Mouse (Mus musculus) large intestine, adult 2 months (tissue): ENCODE measurements around the gene Mrpl21. TPM values are rescaled to one million over a fixed set of nuclear protein-coding genes. Genes with fewer than 3 reads are reported as not detected.

Experiments
- DNase-seq: peaks from one replicate; pipeline ENCODE4 v3.0.0-alpha.2; 2012; ENCODE audit warnings: low read depth, low spot score
- WGBS: fragments of 180-500 bp; shearing (Covaris S2); methylation state at CpG from one replicate; pipeline ENCODE4 v1.1.7; 2018; 5-methylcytosine and 5-hydroxymethylcytosine counted together
- polyA plus RNA-seq: library from polyadenylated mRNA; depleted of rRNA; stranded (reverse); fragments of >200 nt; gene quantifications from 2 replicates; pipeline ENCODE4 v1.2.3, GENCODE M21; 2012; rRNA removed

The Mrpl21 gene
- polyA plus RNA-seq, 1 experiment = 63.9 TPM

- WGBS = 38% methylated on average over 4 of the region's 4 CpGs
- no peak for DNase-seq
These were observed 51.8 kb downstream of the Mrpl21 start for GRCm38 (mm10) chr19:3334550-3334949.

GRCm38 (mm10) chr19:3335917-3336316, 53.2 kb downstream of the Mrpl21 start:
- 36% methylated on average over 1 of the region's 1 CpGs for WGBS
- DNase-seq = no peak

GRCm38 (mm10) chr19:3336485-3337255, 54.0 kb downstream of the Mrpl21 start:
- 66% methylated on average over 8 of the region's 8 CpGs for WGBS
- no peak for DNase-seq

- WGBS = 72% methylated on average over 8 of the region's 8 CpGs
These were observed 56.5 kb downstream of the Mrpl21 start for GRCm38 (mm10) chr19:3339187-3339586.

GRCm38 (mm10) chr19:3341021-3341420, 58.3 kb downstream of the Mrpl21 start:
- 73% methylated on average over 3 of the region's 3 CpGs for WGBS

More at GRCm38 (mm10) chr19:3339187-3339586, 56.5 kb downstream of the Mrpl21 start:
- DNase-seq = no peak

More at GRCm38 (mm10) chr19:3341021-3341420, 58.3 kb downstream of the Mrpl21 start:
- no peak for DNase-seq

Other genes starting within 250 kb of the Mrpl21 start
- gene Ighmbp2, start 116 bp downstream of the Mrpl21 start, polyA plus RNA-seq = 4.4 and 6.0 TPM in 2 replicates
- gene Cpt1a, start 39.4 kb downstream of the Mrpl21 start, polyA plus RNA-seq = 50.5 and 114 TPM in 2 replicates
- 0.11 and 0.14 TPM in 2 replicates for gene Tesmin, start 106.0 kb downstream of the Mrpl21 start, polyA plus RNA-seq
- 18.5 and 36.9 TPM in 2 replicates for gene Gal, start 131.6 kb downstream of the Mrpl21 start, polyA plus RNA-seq